Mouse (Mus musculus): ENCODE results near the gene Rsc1a1. TPM values are rescaled to one million over a fixed set of nuclear protein-coding genes. Genes with fewer than 3 reads are reported as not detected.

Gene Rsc1a1
- polyA plus RNA-seq, 2 experiments from 2014 or later: not detected

DNA sequence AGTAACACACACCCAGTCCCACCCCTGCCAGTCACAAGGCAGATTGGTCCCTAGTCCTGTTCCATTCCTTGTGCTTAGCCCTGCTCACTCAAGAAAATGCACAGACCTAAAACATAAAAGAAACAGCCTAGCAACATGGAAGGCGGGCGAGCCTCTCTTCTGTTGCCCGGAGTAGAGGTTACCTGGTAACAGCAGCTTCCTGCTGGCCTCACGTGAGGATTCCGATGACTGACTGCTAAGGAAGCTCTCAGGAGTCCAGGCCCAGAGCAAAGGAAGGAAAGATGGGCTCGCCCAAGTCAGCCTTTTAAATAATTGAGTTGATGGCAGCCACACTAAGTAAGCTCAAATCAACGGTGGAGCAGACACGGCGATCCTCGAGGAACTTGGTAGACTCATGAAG is 33.5 kb downstream of the Rsc1a1 start:
- no peak for ATAC-seq

DNA sequence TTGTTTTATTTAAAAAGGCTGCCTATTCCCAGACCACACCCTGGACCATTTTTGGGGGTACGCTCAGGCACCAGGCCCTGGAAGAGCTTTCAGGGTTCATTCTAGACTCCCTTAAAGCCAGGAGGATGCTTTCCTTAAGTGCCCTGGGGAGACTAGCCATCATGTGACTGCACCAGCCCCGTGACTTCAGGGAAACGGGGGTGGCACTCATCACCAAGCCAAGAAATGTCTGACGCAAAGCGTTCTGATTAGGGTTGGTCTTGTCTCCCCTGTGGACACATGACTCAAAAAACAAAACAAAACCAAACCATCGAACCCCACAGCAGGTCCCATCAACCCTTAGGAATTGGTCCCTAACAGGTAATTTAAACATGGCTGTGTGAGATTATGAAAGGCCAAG is 34.1 kb downstream of the Rsc1a1 start:
- no peak for ATAC-seq

DNA sequence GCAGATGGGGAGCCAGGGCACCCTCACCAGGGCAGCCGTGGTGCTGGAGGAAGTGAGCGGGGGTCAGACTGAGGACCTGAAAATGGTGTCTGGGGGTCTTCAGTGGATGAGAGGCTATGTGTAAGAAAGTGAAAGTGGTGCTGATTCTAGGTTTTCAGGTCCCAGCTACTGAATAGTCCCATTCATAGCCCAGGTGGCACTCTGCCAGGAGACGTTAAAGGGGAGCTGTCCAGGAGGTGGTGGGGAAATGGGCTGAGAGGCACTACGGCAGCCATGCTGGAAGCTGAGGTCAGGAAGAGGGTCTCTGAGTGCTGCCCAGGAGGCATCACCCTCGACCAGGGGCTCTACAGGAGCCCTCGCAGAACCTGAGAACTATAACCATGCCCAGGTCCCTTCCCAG is 36.2 kb downstream of the Rsc1a1 start:
- ATAC-seq: no peak

DNA sequence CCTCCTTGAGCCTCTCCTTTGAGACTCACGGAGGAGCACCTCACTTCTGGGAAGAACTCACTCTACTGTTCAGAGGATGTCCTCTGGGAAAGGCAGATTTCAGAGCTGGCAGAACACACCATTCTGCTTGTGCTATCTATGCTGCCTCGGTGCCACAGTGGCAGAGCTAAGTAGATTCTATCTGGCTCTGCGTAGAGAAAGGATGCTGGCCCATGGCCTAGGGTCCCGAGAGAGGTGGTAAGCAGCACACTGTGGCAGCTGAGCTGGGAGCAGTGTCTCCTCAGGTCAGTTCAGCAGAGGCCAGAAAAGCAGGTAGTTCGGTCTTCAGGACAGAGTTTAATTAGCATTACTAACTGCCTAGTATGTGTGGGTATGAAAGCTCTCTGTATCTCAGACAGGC is 37.1 kb downstream of the Rsc1a1 start:
- ATAC-seq: no peak

DNA sequence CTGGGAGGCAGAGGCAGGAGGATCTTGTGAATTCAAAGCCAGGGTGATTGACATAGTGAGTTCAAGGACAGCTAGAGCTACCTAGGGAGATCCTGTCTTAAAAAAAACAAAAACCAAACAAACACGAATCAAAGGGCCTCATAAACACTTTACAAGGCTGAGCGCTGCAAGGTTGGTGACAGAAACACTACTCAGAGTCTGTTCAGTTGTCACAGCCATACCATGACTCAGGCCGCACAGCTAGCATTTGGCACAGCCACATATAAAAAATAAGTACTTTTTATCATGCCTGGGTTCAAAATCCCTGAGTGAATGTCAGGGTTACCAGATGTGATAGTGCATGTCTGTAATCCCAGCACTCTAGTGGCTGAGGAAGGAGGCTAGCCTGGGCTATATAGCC is 38.2 kb downstream of the Rsc1a1 start:
- no peak for ATAC-seq

DNA sequence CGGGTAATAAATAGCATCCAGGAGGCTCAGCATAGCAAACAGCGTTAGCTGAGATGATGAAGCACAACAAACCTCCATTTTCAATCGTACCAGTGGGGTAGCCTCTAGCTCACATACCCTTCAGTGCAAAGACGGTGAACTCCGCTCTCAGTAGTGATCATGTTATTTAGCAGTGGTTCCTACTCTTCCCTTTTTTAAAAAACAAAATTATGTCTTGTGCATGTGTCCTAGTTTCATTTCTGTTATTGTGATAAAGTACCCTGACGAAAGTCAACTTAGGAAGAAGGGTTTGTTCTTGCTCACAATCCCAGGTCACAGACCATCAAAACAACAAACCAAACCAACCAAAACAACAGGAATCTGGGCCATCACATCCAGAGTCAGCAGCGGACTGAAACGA is 39.4 kb downstream of the Rsc1a1 start:
- ATAC-seq: no peak

DNA sequence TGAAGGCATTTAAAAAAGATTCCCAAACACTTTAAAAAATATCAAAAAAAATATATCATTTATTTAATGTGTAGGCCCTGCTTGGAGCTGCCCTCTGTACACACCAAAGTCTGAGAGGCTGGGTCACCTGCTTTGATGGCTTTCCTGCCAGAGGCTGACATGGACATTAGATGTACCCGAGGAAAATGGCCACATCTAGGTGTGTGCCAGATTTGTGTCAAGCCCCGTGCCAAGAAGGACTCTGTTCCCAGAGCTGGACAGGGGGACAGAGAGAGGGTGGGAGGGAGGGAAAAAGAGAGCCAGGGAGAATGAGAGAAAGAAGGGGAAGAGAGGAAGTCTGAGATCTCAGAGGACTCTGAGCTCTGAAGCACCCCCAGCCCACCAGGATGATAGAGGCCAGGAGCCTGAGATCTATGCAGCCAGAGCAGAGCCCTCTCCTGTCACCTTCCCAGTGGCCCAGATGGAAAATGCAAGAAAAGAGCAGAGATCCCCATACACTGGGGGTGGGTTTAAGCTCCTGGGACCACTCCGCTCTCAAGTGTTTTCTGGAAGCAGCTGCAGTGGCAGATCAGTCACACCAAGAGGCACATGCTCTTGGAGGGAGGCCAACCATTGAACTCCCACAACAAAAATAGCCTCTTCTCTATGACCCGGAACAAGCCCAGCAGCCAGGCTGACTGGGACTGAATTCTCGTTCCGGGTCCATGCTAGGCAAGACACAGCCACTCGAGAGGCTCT is 42.1 kb downstream of the Rsc1a1 start:
- no peak for ATAC-seq

DNA sequence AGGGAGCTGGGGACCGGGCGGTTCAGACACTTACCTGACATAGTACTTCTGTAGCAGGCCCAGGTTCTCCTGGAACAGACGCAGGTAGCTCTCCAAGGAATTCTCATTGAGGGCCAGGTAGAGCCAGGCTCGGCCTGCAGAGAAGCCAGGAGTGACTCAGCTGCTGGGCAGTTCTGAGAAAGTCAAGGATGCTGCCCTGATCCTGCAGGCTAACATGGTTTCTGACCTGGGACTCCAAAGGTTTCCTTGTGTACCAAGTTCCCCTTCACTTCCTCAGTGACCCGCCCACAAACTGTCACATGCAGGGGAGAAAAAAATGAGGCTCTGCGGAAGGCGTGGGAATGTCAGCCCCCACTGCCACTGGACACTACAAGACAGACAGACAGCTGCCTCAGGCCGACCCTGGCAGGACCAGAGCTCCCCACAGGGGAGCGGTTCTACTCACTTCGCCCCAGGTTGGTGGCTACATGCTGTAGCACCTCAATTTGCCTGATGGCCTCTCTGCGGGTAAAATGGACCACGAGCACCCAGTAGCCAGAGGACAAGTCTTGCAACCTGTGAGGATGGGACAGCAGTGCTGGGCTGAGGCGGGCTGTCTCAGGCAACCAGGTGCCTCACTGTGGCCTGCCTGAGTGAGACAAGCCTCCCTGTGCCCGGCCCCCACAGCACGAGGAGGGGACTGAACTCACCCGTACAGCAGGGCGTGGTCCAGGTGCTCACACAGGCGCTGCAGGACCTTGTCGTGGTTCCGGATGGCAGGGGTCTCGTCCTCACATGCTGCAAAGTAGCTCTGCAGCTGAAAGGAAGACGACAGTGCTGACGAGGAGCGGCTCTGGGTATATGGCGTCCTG is 43.2 kb downstream of the Rsc1a1 start:
- no peak for ATAC-seq

DNA sequence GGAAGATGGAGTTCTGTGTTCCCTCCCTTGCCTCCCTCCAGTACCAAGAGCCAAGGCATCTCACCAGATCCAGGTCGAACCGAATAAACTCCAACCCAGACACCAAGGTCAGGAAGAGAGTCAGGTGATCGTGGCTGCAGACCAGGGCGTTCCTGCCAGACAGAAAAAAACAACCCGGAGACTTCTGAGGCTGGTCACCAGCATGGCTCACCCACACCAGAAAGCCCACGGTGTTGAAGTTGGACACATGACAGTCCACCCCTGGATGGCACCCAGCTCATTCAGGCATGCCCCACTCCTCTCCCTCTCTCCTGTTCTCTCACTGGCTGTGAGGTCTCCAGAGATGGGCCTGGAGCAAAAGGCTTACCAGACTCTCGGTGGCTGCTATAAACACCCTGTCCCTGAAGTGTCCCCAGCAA is 44.0 kb downstream of the Rsc1a1 start:
- no peak for ATAC-seq

DNA sequence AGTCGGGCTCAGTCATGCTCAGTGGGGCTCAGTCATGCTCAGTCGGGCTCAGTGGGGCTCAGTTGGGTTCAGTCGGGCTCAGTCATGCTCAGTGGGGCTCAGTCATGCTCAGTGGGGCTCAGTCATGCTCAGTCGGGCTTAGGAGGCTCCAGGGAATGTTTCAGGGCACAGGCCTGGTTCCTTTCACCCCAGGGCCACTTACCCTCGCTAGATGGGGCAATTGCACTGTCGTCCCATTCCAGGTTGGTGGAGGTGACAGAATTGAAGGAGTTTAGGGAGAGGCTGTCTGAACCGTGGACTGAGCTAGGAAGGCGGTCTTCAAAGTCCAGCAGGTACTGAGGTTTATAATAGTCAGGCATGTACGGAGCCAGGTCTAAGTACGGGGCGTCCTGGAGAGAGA is 45.9 kb downstream of the Rsc1a1 start:
- no peak for ATAC-seq

DNA sequence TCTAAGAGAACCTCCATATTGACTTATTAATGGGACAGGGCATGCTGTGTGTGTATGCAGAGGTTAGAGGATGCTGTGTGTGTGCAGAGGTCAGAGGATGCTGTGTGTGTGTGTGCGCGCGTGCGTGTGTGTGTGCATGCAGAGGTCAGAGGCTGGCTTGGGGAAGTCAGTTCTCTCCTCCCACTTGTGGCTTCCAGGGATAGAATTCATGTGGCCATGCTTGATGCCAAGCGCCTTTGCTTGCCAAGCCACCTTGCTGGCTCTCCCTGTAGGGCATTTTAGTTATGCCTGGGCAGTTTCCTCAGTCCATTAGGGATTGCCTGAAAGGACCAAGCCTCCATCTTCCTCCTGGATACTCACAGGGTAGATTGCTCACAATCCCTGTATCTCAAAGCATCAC is 48.7 kb downstream of the Rsc1a1 start:
- ATAC-seq: no peak

DNA sequence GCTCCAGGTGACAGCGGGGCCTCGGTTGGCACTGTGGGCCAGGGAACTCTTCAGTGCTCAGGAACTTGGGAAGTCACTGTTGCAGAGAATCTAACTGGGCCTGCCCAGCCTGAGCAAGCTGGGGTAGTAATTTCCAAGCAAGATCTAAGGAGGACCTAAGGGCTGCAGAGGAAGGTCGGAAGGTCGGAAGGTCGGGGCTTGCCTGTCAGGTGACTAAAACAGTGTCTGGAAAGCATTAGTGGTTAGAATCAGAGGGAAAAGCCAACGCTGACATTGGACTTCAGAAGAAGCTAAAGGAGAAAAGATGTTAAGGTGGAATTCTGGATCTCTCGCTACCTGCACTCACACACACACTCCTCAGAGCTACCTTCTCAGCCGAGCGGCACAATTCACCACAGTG is 49.4 kb downstream of the Rsc1a1 start:
- ATAC-seq: no peak

Other genes with a start within 250 kb of the Rsc1a1 start
- gene Srarp, start 249.5 kb downstream of the Rsc1a1 start, polyA plus RNA-seq (2017; shearing (Covaris generic)): not detected
- gene Zbtb17, start 240.9 kb downstream of the Rsc1a1 start, polyA plus RNA-seq (2017; shearing (Covaris generic)): 10 to 100 TPM; 14.2 to 21.5 TPM
- 10 to 100 TPM; 12.1 to 18.5 TPM for gene Spen, start 147.0 kb downstream of the Rsc1a1 start, polyA plus RNA-seq (2017; shearing (Covaris generic))
- under 1 TPM in 1 of 2 experiments, not detected in 1; 0.13 TPM for gene Fblim1, start 79.5 kb downstream of the Rsc1a1 start, polyA plus RNA-seq (2017; shearing (Covaris generic))
- not detected for gene Tmem82, start 67.0 kb downstream of the Rsc1a1 start, polyA plus RNA-seq (2017; shearing (Covaris generic))
- not detected for gene Slc25a34, start 61.8 kb downstream of the Rsc1a1 start, polyA plus RNA-seq (2017; shearing (Covaris generic))
- 1 to 10 TPM; 2.1 to 3.4 TPM for gene Plekhm2, start 20.7 kb downstream of the Rsc1a1 start, polyA plus RNA-seq (2017; shearing (Covaris generic))
- 10 to 100 TPM; 19.1 to 20.7 TPM for gene Ddi2, start 37.8 kb upstream of the Rsc1a1 start, polyA plus RNA-seq (2017; shearing (Covaris generic))
- not detected for gene Agmat, start 61.1 kb upstream of the Rsc1a1 start, polyA plus RNA-seq (2017; shearing (Covaris generic))
- 1 to 10 TPM; 3.4 to 4.3 TPM for gene Dnajc16, start 105.3 kb upstream of the Rsc1a1 start, polyA plus RNA-seq (2017; shearing (Covaris generic))
- 10 to 100 TPM; 10.8 to 12.4 TPM for gene Casp9, start 108.0 kb upstream of the Rsc1a1 start, polyA plus RNA-seq (2017; shearing (Covaris generic))
- gene Cela2a, start 140.6 kb upstream of the Rsc1a1 start, polyA plus RNA-seq (2017; shearing (Covaris generic)): not detected
- gene Ctrc, start 160.8 kb upstream of the Rsc1a1 start, polyA plus RNA-seq (2017; shearing (Covaris generic)): not detected
- 10 to 100 TPM; 19.8 to 27.0 TPM for gene Efhd2, start 189.3 kb upstream of the Rsc1a1 start, polyA plus RNA-seq (2017; shearing (Covaris generic))

Data from CD4-positive, CD25-positive, alpha-beta regulatory T cell, adult 4 months (primary cell).